Mouse (Mus musculus): Measurements from ENCODE around the gene Gnai3.

DNA sequence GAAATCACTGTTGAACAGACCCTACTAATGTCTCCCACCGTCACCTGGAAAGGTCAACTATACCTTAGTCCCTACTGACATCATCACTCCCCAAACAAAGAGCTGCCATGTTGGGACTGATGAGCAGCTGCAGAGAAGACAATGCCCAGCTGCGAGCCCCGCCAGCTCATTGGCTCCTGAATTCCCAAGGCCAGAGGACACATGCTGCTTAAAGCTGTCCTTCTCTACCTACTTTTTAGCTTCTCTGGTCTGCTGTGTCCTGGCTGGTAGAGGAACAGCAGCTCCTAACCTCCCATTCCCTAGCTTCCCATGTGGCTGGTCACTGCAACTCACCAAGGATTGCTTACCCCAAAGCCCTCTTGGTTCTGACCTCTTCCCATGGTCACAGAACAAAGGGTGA, 6.3 kb upstream of the Gnai3 start:
- TF ChIP-seq CTCF (IDR thresholded peaks at IDR 0.05; ENCODE audit: insufficient read depth, low read depth, low read length), result no peak
- TF ChIP-seq POLR2A (IDR thresholded peaks at IDR 0.05; ENCODE audit: insufficient read depth, low read depth, low read length), result no peak

All from olfactory bulb, adult 2 months (tissue).